ENCODE assay signal across 7 mouse cellular contexts in genomic region chr17:72076306-72076921, GRCm38 (mm10).
A peak's percentile ranks its signal among the peaks of the same experiment; 100 is the strongest.
DNase-seq lines count a peak whose midpoint lies in the region; ATAC-seq lines count a peak whose summit lies in the region.

No protein-coding gene starts in this region.

- H3K27me3 ChIP-seq in forebrain, embryonic 14.5 days (replicated peaks; ENCODE audit: control insufficient read depth, insufficient read depth, low read length), result no peaks in the 10 kb centered on the region

- H3K36me3 ChIP-seq in forebrain, embryonic 14.5 days (ENCODE audit: control insufficient read depth, insufficient read depth, low read length), result no peaks in the 10 kb centered on the region

- peak; percentile 44; the same call in 1 of the 2 replicates for ATAC-seq in forebrain, embryonic 14.5 days
- no peak for ATAC-seq in erythroid progenitor cell, adult 5-6 weeks (replicated peaks; ENCODE audit: low FRiP score, poor library complexity, severe bottlenecking)

- no peak overlapping the region for H3K27ac ChIP-seq in forebrain, embryonic 14.5 days (ENCODE audit: low read depth, low read length)

- H3K4me3 ChIP-seq in forebrain, embryonic 14.5 days (ENCODE audit: low read depth, low read length), result no peak overlapping the region

- H3K4me1 ChIP-seq in forebrain, embryonic 14.5 days (ENCODE audit: control insufficient read depth, insufficient read depth, low read length), result peaks cover 2% of the 10 kb centered on the region; the same call in 1 of the 2 replicates

- peak; percentile 11 for DNase-seq in left cerebral cortex, postnatal 25 days (ENCODE audit: low spot score in 2 of 2)
- DNase-seq in left cerebral cortex, adult 9 months (ENCODE audit: low spot score in 2 of 2), result no peak
- DNase-seq in forebrain, embryonic 14.5 days (ENCODE audit: low spot score), result peak; percentile 49
- DNase-seq in layer of hippocampus, adult 8-10 months (ENCODE audit: low spot score in 2 of 2), result peak; percentile 34 to 45
- peak; percentile 23 to 38 for DNase-seq in right cerebral cortex, postnatal 10 days (ENCODE audit: low spot score in 2 of 2)
- DNase-seq in liver, result no peak

- no peak overlapping the region for H3K4me2 ChIP-seq in forebrain, embryonic 14.5 days (ENCODE audit: low read length)

- 27% methylated on average over 12 of the region's 12 CpGs for WGBS in forebrain, embryonic 14.5 days

- intact Hi-C loops in left cerebral cortex, postnatal 25 days (cut with DNase I), result no loop called here

- H3K9ac ChIP-seq in forebrain, embryonic 14.5 days (ENCODE audit: low read length), result no peak overlapping the region

- H3K9me3 ChIP-seq in forebrain, embryonic 14.5 days (replicated peaks; ENCODE audit: control insufficient read depth, low read length), result no peaks in the 10 kb centered on the region

Comparison
In these comparisons a context has a peak if more than half of its experiments do, and no peak if none do; other contexts are left out.
1. DNase-seq: peak in left cerebral cortex, postnatal 25 days (2 of 2), forebrain, embryonic 14.5 days (single experiment), layer of hippocampus, adult 8-10 months (2 of 2) and right cerebral cortex, postnatal 10 days (2 of 2); none in left cerebral cortex, adult 9 months (0 of 2) and liver (single experiment).